Comparison of ENCODE assay signal across 8 mouse cellular contexts in genomic region chr9:19621843-19622822, GRCm38 (mm10). TPM values are rescaled to one million over a fixed set of nuclear protein-coding genes. Genes with fewer than 3 reads are reported as not detected.
A peak's percentile ranks its signal among the peaks of the same experiment; 100 is the strongest.
DNase-seq lines count a peak whose midpoint lies in the region; ATAC-seq and TF ChIP-seq lines count a peak whose summit lies in the region.

TSS of gene Zfp317 (plus strand) at chr9:19622102.

- peak within 1 kb of the TSS; percentile 54 for H3K4me3 ChIP-seq in hindbrain, embryonic 13.5 days

- H3K4me2 ChIP-seq in hindbrain, embryonic 13.5 days = peak within 1 kb of the TSS; percentile 46

- peak; percentile 99 for ATAC-seq in Patski
- peak; percentile 99 for ATAC-seq in hindbrain, embryonic 13.5 days (ENCODE audit: low FRiP score)

- no peaks in the 10 kb centered on the region for H3K4me1 ChIP-seq in hindbrain, embryonic 13.5 days (replicated peaks)

- H3K27me3 ChIP-seq in Patski = peaks cover 4% of the 10 kb centered on the region
- H3K27me3 ChIP-seq in hindbrain, embryonic 13.5 days = no peaks in the 10 kb centered on the region

- no peaks in the 10 kb centered on the region for H3K9me3 ChIP-seq in hindbrain, embryonic 13.5 days

- in situ Hi-C loops in Patski (cut with MboI; ENCODE audit: low pct_unique_long_range_greater_than_20kb) = no loop called here

- 2% methylated on average over 35 of the region's 35 CpGs for WGBS in hindbrain, embryonic 13.5 days

- TF ChIP-seq CTCF in Patski (IDR thresholded peaks at IDR 0.05) = no peak

- peaks cover 16% of the 10 kb centered on the region for H3K36me3 ChIP-seq in hindbrain, embryonic 13.5 days

- H3K27ac ChIP-seq in hindbrain, embryonic 13.5 days = peak within 1 kb of the TSS; percentile 77

- CTCF ChIA-PET in Patski (lab: Charles Lee) = interaction anchor here (0.8 to 1.1 kb wide), 2 partner anchors 18 to 19 kb away, joined by 3 read pairs; no protein-coding TSS in a partner anchor

- POLR2A ChIA-PET in Patski (lab: Charles Lee) = interaction anchor here (0.6 kb wide), 1 partner anchor 614 kb away, joined by 3 read pairs; no protein-coding TSS in a partner anchor

- peak within 1 kb of the TSS; percentile 68 for H3K9ac ChIP-seq in hindbrain, embryonic 13.5 days

- peak; percentile 99 for DNase-seq in Patski (ENCODE audit: low read depth, low spot score)
- peak; percentile 84 to 88 for DNase-seq in cerebellum, postnatal 14 days
- peak; percentile 84 to 94 for DNase-seq in frontal cortex, postnatal 14 days (ENCODE audit: low spot score in 2 of 2)
- peak; percentile 66 to 68 for DNase-seq in layer of hippocampus, postnatal 25 days (ENCODE audit: extremely low spot score in 1 of 2, low spot score in 1 of 2)
- peak; percentile 99 for DNase-seq in lung, postnatal 25 days (ENCODE audit: low spot score)
- peak; percentile 99 for DNase-seq in retina, embryonic 14.5 days (ENCODE audit: low spot score)
- peak; percentile 79 for DNase-seq in thymus, postnatal 4 days

RNA-seq across cellular contexts. Expression of gene Zfp317, which starts in this region (rescaled TPM):
- 20.9 TPM for polyA plus RNA-seq in Patski (2021)
- 38.4 and 38.6 TPM in 2 replicates for polyA plus RNA-seq in hindbrain, embryonic 13.5 days (2015; fragmentation: Nextera tagmentation; extraction: Ambion mirVana)
- total RNA-seq in layer of hippocampus, postnatal 25 days (2021) = 10 to 100 TPM; 20.7 to 21.7 TPM

Comparison
In these comparisons a context has a peak if more than half of its experiments do, and no peak if none do; other contexts are left out.
1. Peak in every context shown above with its lines: DNase-seq, ATAC-seq, H3K4me3 ChIP-seq and H3K27ac ChIP-seq.